Mouse (Mus musculus) urinary bladder, postnatal 10 days (tissue): ENCODE results near the gene 2700049A03Rik.
"Not testable (repeated sequence)": the region's sequence is repeated elsewhere in the genome, so short reads cannot be mapped to it uniquely, and the experiment has no call there.

Experiments
- DNase-seq: peaks from one replicate; pipeline ENCODE4 v3.0.0; 2022; ENCODE audit warnings: low spot score

2700049A03Rik gene

GRCm38 (mm10) chr12:71136130-71136973 is at the start of gene 2700049A03Rik, which contains the start of gene Timm9:
Gene 2700049A03Rik (plus strand): TSS chr12:71136848.
Gene Timm9 (minus strand): TSS chr12:71136684.
- DNase-seq: no peak

- not testable (repeated sequence) for DNase-seq
Measured at GRCm38 (mm10) chr12:71104275-71104674, 32.4 kb upstream of the 2700049A03Rik start.

GRCm38 (mm10) chr12:71107216-71107771 is 29.4 kb upstream of the 2700049A03Rik start:
- DNase-seq: no peak

GRCm38 (mm10) chr12:71111331-71111730 is 25.3 kb upstream of the 2700049A03Rik start, which contains the start of gene Tomm20l:
Gene Tomm20l (plus strand): TSS chr12:71111428.
- DNase-seq: no peak

- DNase-seq: no peak
Measured at GRCm38 (mm10) chr12:71113074-71113473, 23.6 kb upstream of the 2700049A03Rik start.

- DNase-seq: no peak
Measured at GRCm38 (mm10) chr12:71113675-71114288, 22.9 kb upstream of the 2700049A03Rik start.

GRCm38 (mm10) chr12:71116411-71116810 is 20.2 kb upstream of the 2700049A03Rik start:
- DNase-seq: no peak

GRCm38 (mm10) chr12:71122731-71123130 is 13.9 kb upstream of the 2700049A03Rik start:
- no peak for DNase-seq

GRCm38 (mm10) chr12:71123286-71123685 is 13.4 kb upstream of the 2700049A03Rik start:
- DNase-seq: no peak

- DNase-seq: no peak
Measured at GRCm38 (mm10) chr12:71135581-71135980, 1.1 kb upstream of the 2700049A03Rik start.

- DNase-seq: peak; percentile 25
Measured at GRCm38 (mm10) chr12:71136974-71137491, 385 bp downstream of the 2700049A03Rik start.

GRCm38 (mm10) chr12:71137686-71138085 is 1.0 kb downstream of the 2700049A03Rik start:
- DNase-seq: no peak

GRCm38 (mm10) chr12:71139258-71139828 is 2.7 kb downstream of the 2700049A03Rik start:
- no peak for DNase-seq

- DNase-seq: no peak
Measured at GRCm38 (mm10) chr12:71141189-71141588, 4.5 kb downstream of the 2700049A03Rik start.

- no peak for DNase-seq
Measured at GRCm38 (mm10) chr12:71147641-71148040, 11.0 kb downstream of the 2700049A03Rik start.

GRCm38 (mm10) chr12:71148801-71149200 is 12.2 kb downstream of the 2700049A03Rik start:
- no peak for DNase-seq

- DNase-seq: no peak
Measured at GRCm38 (mm10) chr12:71149456-71149855, 12.8 kb downstream of the 2700049A03Rik start.

- DNase-seq: no peak
Measured at GRCm38 (mm10) chr12:71150167-71150566, 13.5 kb downstream of the 2700049A03Rik start.

- no peak for DNase-seq
Measured at GRCm38 (mm10) chr12:71154979-71155378, 18.3 kb downstream of the 2700049A03Rik start.

- no peak for DNase-seq
Measured at GRCm38 (mm10) chr12:71157974-71158373, 21.3 kb downstream of the 2700049A03Rik start.

- DNase-seq: no peak
Measured at GRCm38 (mm10) chr12:71164410-71164809, 27.8 kb downstream of the 2700049A03Rik start.

GRCm38 (mm10) chr12:71169911-71170310 is 33.3 kb downstream of the 2700049A03Rik start:
- DNase-seq: no peak
